Mouse (Mus musculus) left cerebral cortex, adult 11 months (tissue): ENCODE data around the gene Zfp866.

ENCODE experiments used
- DNase-seq: peaks from one replicate; pipeline ENCODE4 v3.0.0; 2022; ENCODE audit warnings: low spot score

The Zfp866 gene

DNA sequence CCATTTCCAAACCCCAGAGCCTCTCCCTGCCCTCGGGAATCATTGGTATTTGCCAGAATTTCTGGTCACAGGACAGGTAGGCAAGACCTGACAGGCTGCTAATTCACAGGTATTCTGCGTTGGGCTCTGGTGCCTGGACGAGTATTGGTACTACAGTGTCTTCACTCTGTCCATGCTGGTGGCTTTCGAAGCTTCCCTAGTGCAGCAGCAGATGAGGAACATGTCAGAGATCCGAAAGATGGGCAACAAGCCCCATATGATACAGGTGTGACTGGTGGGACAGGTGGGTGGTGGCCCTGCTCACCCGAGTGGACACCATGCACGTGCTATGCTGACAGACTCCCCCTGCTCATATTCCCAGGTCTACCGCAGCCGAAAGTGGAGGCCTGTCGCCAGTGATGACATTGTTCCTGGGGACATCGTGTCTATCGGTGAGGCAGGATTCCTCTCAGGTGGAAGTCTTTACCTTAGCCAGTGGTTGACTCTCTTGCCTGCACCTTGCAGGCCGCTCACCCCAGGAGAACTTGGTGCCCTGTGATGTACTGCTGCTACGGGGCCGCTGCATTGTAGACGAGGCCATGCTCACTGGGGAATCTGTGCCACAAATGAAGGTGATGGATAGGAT, 5.9 kb upstream of the Zfp866 start:
- no peak for DNase-seq

DNA sequence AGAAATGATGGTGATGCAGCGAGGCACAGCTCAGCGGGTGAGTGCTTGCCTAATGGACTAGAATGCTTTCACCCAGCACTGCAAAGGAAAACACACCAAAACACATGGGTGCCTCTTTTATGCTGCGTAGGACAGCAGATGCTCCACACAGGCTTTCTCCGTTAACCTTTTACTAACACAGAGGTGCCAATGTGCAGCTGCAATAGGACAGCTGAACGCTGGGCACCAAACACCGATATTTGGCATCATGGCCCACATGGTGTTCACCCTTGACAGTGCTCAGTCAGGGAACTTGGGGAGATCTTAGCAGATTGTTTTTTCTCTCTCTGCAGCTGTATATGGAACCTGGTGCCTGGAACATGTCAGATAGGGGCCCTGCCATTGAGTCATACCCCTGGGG, 3.9 kb upstream of the Zfp866 start:
- no peak for DNase-seq

DNA sequence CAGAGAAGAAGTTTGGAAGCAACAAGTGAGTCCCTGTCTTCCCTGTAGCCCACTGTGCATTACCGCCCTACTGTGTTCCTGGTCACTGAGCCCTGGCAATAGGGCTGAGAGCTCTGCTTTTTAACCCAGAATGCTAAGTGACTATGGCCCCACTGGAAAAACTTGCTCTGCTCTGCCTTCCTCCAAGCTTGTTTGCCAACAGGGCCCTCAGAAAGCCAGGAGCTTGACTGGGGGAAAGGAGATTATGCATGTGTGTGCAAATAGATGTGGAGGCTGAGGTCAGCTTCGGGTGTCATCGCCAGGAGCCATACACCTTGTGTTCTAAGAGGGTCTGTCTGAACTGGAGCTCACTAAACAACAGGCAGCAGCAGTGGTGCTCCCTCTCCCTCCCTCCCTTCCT, 3.1 kb upstream of the Zfp866 start:
- no peak for DNase-seq

DNA sequence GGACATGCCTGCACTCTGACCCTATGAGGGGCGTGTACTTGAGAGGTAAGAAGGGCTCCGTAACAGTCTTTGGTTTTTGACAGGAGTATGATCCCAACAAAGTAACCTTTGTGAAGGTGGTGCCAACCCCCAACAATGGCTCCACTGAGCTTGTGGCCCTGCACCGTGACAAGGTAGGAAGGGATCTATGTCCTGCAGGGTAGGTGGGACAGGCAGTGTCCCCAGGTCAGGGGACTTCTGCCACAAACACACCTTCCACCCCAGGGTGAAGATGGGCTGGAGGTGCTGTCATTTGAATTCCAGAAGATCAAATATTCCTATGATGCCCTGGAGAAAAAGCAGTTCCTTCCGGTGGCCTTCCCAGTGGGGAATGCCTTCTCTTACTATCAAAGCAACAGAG, 2.7 kb upstream of the Zfp866 start:
- DNase-seq = no peak

DNA sequence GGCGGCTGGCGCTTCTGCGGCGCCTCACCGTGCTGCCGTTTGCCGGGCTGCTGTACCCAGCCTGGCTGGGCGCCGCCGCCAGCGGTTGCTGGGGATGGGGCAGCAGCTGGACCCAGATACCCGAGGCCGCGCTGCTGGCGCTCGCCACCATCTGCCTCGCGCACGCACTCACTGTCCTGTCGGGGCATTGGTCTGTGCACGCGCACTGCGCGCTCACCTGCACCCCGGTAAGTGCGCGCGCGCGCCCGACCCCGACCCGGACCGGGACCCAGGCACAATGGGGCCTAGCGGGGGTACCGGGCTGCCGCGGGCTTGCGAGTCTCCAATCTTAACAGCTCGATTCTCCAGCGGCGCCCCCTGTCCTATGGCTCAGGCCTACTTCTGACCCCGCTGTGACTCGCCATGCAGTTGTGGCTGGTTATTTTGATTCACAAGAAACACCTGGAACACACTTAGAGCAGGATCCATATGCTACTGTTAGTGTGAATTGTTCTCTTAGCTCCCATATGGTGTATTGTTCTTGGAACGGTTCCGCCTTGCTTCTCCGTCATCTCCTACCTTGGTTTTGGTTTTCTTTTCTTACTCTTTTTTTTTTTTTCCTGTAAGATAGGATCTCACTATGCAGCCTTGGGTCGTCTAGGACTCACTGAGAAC, 564 bp upstream of the Zfp866 start:
- DNase-seq = no peak

DNA sequence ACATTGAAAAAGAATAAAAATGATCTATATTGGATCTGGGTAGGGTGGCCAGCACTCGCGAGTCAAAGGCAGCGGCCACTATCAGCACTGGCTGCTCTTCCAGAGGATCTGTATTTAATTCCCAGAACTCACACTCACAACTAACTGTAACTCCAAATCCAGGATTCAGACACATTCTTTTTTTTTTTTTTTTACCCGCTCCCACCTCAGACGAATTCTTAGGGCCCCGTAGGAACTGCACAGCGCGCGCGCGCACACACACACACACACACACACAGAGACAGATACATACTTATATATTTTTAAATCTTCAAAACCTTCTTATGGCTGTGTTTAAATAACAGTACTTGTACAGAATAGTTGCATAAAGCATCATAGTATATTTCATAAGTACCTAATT, 614 bp downstream of the Zfp866 start:
- DNase-seq = no peak

DNA sequence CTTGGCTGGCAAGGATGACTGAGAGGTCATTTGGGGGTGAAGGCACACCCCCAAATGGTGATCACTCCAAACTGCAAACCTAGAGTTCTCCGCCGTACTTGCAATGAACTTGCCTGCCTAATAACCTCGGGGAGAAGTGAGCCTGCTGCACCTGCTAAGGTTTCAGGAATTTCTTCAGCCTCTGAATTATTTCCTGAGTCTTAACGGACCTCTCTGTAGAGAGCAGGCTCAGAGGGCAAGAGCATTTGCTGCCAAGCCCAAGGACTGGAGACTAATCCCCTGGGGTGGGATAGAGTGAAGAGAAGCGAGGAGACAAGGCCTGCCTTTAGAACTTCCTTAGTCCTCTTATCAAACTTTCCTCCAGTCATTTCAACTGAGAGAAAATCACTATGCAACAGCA, 1.2 kb downstream of the Zfp866 start:
- no peak for DNase-seq

DNA sequence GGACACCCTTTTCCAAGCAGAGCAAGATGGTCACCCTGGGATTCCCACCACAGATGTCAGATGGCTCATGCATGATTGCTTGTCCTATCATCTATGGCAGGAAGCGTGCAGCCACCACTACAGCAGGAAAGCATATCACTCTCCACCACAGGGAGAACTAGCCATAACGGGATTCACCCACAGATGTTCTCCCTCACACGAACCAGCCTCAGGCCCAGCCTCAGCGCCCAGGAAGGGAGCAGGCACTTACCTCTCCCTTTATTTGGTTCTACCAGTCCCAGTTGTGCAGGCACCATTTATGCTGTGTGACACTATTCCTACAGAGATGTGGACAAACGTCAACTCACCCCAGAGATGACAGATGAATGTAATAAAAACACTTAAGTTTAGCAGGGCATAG, 1.9 kb downstream of the Zfp866 start:
- no peak for DNase-seq

DNA sequence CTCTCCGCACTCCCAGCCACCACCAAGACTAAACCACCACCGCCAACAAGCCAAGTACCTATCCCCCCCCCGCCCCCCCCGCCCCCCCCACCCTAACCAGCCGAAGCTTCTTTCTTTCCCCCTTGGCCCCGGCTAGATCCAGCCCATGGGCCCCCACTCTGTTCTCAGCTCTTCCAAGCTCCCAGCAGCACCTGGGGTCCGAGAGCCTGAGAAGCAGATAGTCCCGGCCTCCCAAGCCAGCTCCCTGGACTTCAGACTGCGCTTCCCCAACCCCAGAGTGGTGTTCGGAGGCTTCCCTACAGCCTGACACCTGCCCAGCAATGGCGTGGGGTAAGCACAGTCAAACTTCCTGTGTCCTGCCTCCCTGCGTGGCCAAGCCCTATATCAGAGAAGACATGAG, 13.9 kb downstream of the Zfp866 start:
- DNase-seq = no peak

DNA sequence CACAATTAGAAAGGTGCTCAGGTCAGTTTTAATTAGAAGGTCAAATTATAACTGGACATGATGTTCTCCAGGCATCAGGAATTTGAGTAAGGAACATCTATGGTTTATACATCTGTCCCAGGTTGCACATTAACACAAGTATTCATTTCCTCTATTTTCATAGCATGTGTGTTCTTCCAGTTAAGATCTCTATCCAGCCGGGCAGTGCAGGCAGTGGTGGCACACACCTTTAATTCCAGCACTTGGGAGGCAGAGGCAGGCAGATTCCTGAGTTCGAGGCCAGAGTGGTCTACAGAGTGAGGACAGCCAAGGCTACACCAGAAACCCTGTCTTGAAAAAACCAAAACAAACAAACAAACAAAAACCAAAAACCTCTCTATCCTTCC, 15.8 kb downstream of the Zfp866 start:
- DNase-seq = no peak

DNA sequence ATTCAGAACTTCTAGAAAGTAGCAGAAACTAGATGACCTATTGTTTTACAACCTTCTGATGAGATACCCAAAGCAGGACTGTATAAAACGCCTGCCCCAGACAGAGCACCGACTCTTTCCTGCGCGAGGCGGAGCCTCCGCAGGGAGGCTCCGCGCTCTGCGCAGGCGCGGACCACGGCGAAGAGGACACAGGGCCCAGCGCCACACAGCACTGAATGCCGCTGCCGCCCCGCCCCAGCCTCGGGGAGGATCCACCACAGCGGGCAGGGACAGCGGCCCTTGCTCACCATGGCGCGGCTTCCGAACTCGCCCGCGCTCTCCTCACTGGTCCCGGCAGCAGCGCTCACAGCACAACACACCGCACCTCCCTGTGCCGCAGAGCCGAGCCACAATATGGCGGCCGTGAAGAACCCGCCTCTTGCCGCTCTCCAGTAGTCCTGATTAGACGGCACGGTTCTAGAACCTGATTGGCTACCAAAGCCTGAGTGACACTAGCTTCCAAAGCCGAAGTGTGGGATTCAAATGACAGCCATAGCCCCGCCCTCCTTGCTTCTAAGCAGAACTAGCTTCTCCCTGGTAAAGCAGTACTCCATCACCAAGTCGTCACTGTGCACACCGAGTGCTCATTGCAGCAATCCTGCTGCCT, 16.4 kb downstream of the Zfp866 start, which contains the start of gene Gm20422:
Gene Gm20422 (minus strand): TSS at position 384 of the 646 bp plus-strand sequence.
- DNase-seq = peak; percentile 91

DNA sequence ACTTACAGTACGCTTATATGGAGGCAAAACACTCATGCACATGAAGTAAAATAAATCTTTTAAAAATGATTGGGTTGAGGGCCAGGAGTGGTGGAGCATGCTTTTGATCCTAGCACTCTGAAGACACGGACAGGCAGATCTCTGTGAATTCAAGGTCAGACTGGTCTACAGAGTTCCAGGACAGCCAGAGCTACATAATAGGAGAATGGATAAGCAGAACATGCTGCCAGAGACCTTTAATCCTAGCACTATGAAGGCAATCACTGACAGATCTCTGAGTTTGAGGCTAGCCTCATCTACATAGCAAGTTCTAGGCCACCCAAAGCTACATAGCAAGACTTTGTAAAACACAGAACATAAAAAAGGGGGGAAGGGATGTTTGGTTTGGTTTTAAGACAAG, 18.9 kb downstream of the Zfp866 start:
- no peak for DNase-seq

DNA sequence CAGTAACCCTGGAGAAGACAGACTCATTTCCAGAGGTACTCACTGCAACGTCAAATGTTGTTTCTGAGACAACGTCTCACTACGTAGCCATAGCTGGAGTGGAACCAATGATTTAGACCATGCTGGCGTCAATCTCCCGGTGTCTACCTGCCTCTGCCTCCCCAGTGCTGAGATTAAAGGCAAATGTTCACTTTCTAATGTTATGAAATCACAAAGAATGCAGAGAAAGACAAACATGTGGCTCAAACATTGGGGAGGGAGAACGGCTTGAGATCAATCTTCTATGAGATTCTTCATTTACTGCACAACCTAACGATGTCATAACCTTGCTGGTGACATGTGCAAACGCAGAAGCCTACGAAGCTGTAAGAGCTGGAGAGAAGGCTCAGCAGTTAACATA, 19.8 kb downstream of the Zfp866 start:
- DNase-seq = no peak

DNA sequence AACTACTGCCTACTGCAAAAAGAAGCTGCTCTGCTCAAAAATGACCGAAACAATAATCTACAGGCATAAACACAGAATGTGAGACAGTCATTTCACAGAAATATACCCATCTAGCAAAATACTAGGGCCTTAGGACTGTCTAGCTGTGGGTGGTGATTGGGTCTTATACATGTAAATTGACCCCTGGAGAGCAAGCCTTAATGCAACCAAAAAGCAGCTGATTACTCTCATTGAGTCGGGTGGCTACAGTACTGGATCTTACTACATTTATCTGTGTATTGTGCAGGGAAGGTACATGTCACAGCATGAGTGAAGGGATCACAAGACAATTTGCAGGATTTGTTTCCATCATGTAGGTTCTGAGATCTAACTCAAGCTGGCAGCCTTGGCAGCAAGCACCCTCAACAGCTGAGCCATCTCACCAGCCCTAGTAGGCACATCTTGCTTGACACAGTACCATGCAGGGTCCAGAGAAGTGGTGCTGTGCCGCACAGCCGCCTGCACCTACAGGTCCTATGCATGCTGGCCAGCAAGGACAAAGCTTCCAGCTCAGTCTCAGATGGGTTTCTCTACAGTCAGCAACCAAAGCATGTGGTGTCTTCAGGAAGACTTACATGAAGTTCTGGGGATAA, 29.0 kb downstream of the Zfp866 start:
- no peak for DNase-seq

DNA sequence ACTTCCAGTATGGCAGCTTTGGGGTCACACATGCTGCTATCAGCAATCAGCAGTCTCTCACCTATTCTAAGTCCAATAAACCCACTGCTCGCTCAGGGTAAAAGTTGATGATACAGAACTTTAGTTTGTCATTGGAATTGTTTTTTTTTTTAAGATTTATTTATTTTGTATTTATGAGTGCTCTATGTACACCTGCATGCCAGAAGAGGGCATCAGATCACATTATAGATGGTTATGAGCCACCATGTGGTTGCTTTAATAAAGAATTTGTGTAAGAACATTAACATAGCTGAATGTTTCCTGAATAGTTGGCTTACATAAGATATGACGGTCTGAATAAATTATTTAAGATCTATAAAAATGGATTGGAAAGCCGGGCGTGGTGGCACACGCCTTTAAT, 32.7 kb downstream of the Zfp866 start:
- DNase-seq = no peak

DNA sequence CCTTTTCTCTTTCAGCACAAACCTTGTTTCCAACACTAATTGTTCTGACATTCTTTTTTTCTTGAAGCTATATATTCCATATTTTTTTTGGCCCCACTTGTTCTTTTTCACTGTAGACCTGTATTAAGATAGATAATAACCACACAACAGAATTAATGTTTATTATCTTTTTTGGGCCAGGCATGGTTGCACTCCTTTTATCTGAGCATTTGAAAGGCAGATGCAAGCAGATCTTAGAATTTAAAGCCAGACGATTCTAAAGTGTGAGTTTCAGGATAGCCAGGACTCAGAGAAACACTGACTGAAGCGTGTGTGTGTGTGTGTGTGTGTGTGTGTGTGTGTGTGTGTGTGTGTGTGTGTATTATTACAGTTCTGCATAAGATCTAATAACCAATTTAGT, 38.5 kb downstream of the Zfp866 start:
- DNase-seq = no peak

DNA sequence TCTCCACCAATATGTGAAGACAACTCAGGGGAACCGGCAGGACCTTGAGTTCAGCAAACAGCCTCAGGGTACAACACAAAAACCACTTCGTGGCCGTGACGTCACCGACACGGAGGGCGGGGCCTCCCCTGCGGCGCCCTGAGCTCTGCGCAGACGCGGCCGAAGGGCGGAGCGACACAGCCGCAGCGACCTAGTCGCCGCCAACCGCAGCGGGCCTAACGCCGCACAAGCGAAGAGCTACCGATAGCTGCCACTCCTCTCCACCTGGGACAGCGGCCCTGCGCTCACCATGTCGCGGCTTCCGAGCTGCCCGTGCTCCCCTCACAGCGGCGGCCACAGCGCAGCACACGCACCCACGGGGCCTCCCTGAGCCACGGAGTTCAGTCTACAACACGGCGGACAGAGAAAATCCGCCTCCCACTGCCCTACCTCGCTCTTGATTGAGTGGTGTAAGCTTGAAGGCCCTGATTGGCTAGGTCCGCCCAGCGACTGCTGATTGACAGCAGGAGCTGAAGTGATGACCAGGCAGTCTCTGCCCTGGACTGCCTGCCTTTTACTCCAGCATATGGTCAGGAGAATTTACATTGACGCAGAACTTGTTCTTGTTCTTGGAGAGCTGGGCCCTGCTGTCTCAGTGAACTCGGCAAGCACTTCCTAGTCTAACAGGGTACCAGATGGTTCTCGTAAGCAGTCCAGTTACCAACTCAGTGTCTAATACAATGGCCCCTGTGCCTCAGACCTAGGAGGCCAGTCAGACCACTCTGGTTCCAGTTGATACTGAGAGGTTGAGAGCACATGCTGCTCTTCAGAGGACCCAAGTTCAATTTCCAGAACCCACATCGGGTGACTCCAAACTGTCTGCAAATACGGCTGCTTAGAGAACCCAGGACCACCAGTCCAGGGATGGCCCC, 41.2 kb downstream of the Zfp866 start, which contains the start of gene Zfp963:
Gene Zfp963 (minus strand): TSS at position 427 of the 911 bp plus-strand sequence.
- DNase-seq = peak; percentile 91

DNA sequence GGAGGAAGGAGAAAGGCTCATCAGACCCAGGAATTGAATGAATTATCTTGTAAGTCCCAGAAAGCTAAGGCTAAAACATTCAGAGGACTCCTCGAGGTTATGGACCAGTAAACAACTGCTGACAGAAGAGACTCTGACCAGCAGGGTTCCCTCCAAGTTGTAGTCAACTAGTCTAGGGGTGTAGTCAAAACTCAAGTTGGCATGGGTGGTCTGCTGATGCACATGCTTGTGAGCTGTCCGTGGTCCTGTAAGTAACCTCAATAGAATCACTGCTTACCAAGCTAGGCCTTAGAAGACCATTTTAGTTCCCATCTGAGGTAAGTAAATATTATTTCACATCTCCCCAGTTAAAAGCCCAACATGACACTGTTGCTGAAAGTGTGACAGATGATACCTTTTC, 49.7 kb downstream of the Zfp866 start:
- DNase-seq = no peak

DNA sequence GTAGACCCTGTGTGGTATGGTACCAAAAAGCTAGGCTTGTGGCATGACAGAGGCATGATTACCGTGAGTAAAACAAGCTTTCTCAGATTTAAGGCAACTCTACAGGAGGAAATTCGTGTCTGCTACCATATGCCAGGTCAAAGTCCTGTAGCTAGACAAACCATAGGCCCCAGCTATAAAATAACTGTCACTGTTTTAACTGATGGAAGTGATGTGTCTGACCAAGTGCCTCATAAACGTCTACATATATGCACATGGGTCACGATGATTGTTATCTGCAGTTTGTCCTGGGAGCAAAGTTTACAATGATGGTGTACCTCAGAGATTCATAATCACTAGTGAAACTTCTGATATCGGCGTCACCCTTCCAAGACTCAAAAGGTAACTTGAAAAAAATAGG, 50.2 kb downstream of the Zfp866 start:
- DNase-seq = no peak

DNA sequence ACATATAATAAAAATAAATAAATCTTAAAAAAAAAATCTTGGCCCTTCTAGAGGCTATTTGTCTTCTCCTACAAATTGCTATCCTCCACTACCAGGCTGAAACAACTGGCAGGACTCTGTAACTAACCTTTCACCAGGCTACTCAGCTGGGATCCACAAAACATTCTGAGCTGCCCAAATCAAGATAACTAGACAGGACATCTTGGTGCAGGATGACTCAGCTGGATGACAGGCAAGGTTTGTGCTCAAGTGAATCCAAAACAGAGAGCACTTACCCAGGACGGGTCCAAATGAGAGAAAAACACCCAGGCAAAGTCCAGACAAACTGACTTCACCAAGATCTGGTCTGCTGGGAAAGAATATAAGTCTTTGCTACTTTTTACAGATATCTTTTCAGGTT, 55.5 kb downstream of the Zfp866 start:
- no peak for DNase-seq

DNA sequence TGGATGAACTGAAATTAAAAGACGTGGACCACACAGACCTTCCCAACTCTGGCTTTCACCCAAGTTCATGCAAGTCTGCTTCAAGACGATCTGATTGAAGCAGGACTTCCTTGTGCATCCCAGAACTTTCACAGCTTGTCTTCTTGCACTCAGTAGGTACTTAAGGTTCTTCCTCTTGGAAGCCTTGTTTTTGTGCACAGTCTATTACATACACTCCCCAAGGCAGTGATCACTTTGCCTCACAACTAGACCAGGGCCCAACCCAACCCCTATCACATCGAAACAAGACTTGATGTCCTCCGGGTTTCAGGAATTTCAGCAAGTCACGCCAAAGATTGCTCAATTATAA, 73.8 kb downstream of the Zfp866 start:
- DNase-seq = no peak
